Mouse (Mus musculus) spleen, adult 2 months (tissue): ENCODE measurements around the gene Car11.

Experiments
- CTCF ChIP-seq: fragments of 200-500 bp; IDR thresholded peaks from 2 replicates; pipeline ENCODE4 v1.5.1; 2011; ENCODE audit warnings: mild to moderate bottlenecking, inconsistent platforms; ENCODE audit not compliant: insufficient read depth, insufficient read length, insufficient replicate concordance; ENCODE audit errors: extremely low read depth
- POLR2A ChIP-seq: fragments of 200-500 bp; IDR thresholded peaks from 2 replicates; pipeline ENCODE4 v1.6.1; 2011; ENCODE audit warnings: low read depth, low read length, inconsistent platforms

DNA sequence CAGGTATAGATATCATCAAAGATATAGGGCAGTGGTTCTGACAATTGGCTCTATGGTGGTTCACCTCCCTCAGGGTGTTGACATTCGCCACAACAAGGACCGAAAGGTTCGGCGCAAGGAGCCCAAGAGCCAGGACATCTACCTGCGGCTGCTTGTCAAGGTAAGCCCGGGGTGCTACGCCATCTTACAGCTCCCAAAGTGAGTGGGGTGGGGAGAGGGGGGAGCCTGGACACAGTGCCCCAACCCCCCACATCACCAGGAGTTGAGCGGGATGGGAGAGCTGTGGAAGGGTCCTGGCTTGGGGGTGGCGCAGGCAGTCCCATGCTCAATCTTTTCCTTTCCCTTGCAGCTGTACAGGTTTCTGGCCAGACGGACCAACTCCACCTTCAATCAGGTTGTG is 19.5 kb downstream of the Car11 start:
- TF ChIP-seq CTCF (no peak), POLR2A (no peak)
